17 mouse cellular contexts compared by ENCODE assay signal in the genomic region with DNA sequence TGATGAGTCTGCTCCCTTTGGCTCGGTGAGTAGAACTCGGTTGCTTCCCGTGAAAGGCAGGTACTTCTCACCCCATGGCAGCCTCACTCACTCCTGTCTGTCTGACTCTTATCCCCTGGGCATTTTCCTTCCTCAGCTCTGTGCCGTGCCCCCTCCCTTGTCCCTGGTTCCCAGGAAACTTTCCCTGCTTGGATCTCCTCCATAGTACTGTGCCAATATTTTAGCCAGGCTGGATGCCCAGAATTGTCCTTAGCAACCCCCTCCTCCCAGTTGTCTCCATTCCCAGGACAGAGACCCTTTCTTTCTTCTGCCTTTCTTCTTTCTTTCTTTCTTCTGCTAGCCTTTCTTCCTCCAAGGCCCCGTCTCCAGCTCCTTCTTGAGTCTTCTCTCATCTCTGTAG. TPM values are rescaled to one million over a fixed set of nuclear protein-coding genes. Genes with fewer than 3 reads are reported as not detected.
A peak's percentile ranks its signal among the peaks of the same experiment; 100 is the strongest.
DNase-seq lines count a peak whose midpoint lies in the region; ATAC-seq and TF ChIP-seq lines count a peak whose summit lies in the region.
"Had no signal": no experiment of that assay in that cellular context is flagged by ENCODE, and none has a peak within 500 bp of the region (broad histone marks: within the 10 kb centered on the region; RNA-seq: fewer than 3 reads in every experiment).

No protein-coding gene starts in this region.

- 0 out of 2 replicates have a peak, but pooled peaks cover 5% of the 10 kb centered on the region for H3K4me1 ChIP-seq in forebrain, postnatal 0 days (ENCODE audit: insufficient read depth)
- peaks cover 16% of the 10 kb centered on the region for H3K4me1 ChIP-seq in forebrain, embryonic 10.5 days
- peaks cover 8% of the 10 kb centered on the region for H3K4me1 ChIP-seq in hindbrain, embryonic 16.5 days (ENCODE audit: control insufficient read depth, insufficient read depth, low read depth, low read length)

- intact Hi-C loops in left cerebral cortex, postnatal 4 days (cut with DNase I), result no loop called here

- peak overlapping the region; percentile 77 for H3K4me2 ChIP-seq in forebrain, postnatal 0 days (ENCODE audit: low read depth)
- H3K4me2 ChIP-seq in hindbrain, embryonic 16.5 days (ENCODE audit: low read length), result peak overlapping the region; percentile 65

- WGBS in forebrain, postnatal 0 days, result 55% methylated on average over 5 of the region's 5 CpGs
- WGBS in forebrain, embryonic 10.5 days, result 76% methylated on average over 5 of the region's 5 CpGs
- 58% methylated on average over 5 of the region's 5 CpGs for WGBS in hindbrain, embryonic 16.5 days

- no peak overlapping the region for H3K9ac ChIP-seq in forebrain, postnatal 0 days
- H3K9ac ChIP-seq in hindbrain, embryonic 16.5 days (ENCODE audit: low read depth, low read length), result 0 out of 2 replicates have a peak overlapping the region, but pooled peaks have one; percentile 5

- no peaks in the 10 kb centered on the region; the same call in 1 of the 2 replicates for H3K36me3 ChIP-seq in forebrain, postnatal 0 days (ENCODE audit: insufficient read depth)
- H3K36me3 ChIP-seq in forebrain, embryonic 10.5 days (replicated peaks), result no peaks in the 10 kb centered on the region
- H3K36me3 ChIP-seq in hindbrain, embryonic 16.5 days (ENCODE audit: control insufficient read depth, insufficient read depth, low read length), result no peaks in the 10 kb centered on the region

- no peak overlapping the region for H3K27ac ChIP-seq in forebrain, postnatal 0 days (ENCODE audit: low read depth, low read length)
- H3K27ac ChIP-seq in forebrain, embryonic 10.5 days, result no peak overlapping the region
- peak overlapping the region; percentile 83 for H3K27ac ChIP-seq in layer of hippocampus, adult 2 months
- H3K27ac ChIP-seq in hindbrain, embryonic 16.5 days (ENCODE audit: low read depth, low read length), result peak overlapping the region; percentile 68; the same call in 1 of the 2 replicates

- H3K4me3 ChIP-seq in forebrain, postnatal 0 days (ENCODE audit: low read depth, low read length), result no peak overlapping the region
- no peak overlapping the region for H3K4me3 ChIP-seq in forebrain, embryonic 10.5 days
- H3K4me3 ChIP-seq in layer of hippocampus, adult 2 months, result peak overlapping the region; percentile 78
- H3K4me3 ChIP-seq in hindbrain, embryonic 16.5 days (ENCODE audit: low read length), result peak overlapping the region; percentile 57

- ATAC-seq in forebrain, postnatal 0 days, result peak; percentile 27; the same call in 1 of the 2 replicates
- peak; percentile 63 for ATAC-seq in hindbrain, embryonic 16.5 days
- ATAC-seq: activated CD4-positive, CD25-positive, alpha-beta regulatory T cell, adult 4 months; inflammation-experienced regulatory T-cells, adult 6 months had no signal

- H3K27me3 ChIP-seq in forebrain, postnatal 0 days (ENCODE audit: insufficient read depth, low read length), result peaks cover 4% of the 10 kb centered on the region
- H3K27me3 ChIP-seq in forebrain, embryonic 10.5 days (ENCODE audit: poor library complexity, severe bottlenecking), result peaks cover 41% of the 10 kb centered on the region
- H3K27me3 ChIP-seq in hindbrain, embryonic 16.5 days (replicated peaks; ENCODE audit: control insufficient read depth, insufficient read depth, low read length), result no peaks in the 10 kb centered on the region; the same call in 1 of the 2 replicates

- DNase-seq in forebrain, postnatal 0 days, result no peak
- no peak for DNase-seq in forebrain, embryonic 10.5 days (ENCODE audit: extremely low spot score, low spot score)
- DNase-seq in layer of hippocampus, adult 2 months (ENCODE audit: low spot score in 2 of 2), result peak; percentile 33 to 39
- no peak for DNase-seq in layer of hippocampus, postnatal 25 days (ENCODE audit: extremely low spot score in 1 of 2, low spot score in 1 of 2)
- peak; percentile 62 for DNase-seq in adipocyte (ENCODE audit: low spot score)
- DNase-seq in frontal cortex, postnatal 25 days (ENCODE audit: low spot score in 2 of 2), result no peak
- no peak for DNase-seq in left cerebral cortex, postnatal 4 days
- DNase-seq: lung, adult 18-20 months had no signal

- no peaks in the 10 kb centered on the region for H3K9me3 ChIP-seq in forebrain, postnatal 0 days (ENCODE audit: low read length)
- no peaks in the 10 kb centered on the region for H3K9me3 ChIP-seq in forebrain, embryonic 10.5 days
- no peaks in the 10 kb centered on the region for H3K9me3 ChIP-seq in hindbrain, embryonic 16.5 days (ENCODE audit: control insufficient read depth, low read length)

- no peak for TF ChIP-seq CTCF in forebrain, postnatal 0 days (IDR thresholded peaks at IDR 0.05; ENCODE audit: low read depth)
- no peak for TF ChIP-seq CTCF in layer of hippocampus, adult 2 months (conservative IDR thresholded peaks at IDR 0.05)

RNA-seq across cellular contexts. Expression of gene Pld2, which starts 1.6 kb away (rescaled TPM):
- total RNA-seq in forebrain, postnatal 0 days (2014; rRNA removed), result 33.7 and 40.5 TPM in 2 replicates
- 8.4 and 11.6 TPM in 2 replicates for polyA plus RNA-seq in forebrain, postnatal 0 days (2015; fragmentation: Nextera tagmentation; extraction: Ambion mirVana)
- polyA plus RNA-seq in forebrain, embryonic 10.5 days (2016; fragmentation: Nextera tagmentation; extraction: Ambion mirVana), result 2.7 and 3.1 TPM in 2 replicates
- 10 to 100 TPM; 17.7 to 19.2 TPM for total RNA-seq in layer of hippocampus, adult 2 months (2021)
- total RNA-seq in layer of hippocampus, postnatal 25 days (2021), result 10 to 100 TPM; 16.2 to 18.9 TPM
- 20.6 and 21.4 TPM in 2 replicates for polyA plus RNA-seq in hindbrain, embryonic 16.5 days (2015; fragmentation: Nextera tagmentation; extraction: Ambion mirVana)
- 10 to 100 TPM; 32.1 to 34.2 TPM for total RNA-seq in left cerebral cortex, postnatal 4 days (2021)

RNA-seq across cellular contexts. Expression of gene Gm40193, which starts 8.7 kb away (rescaled TPM):
- not detected in 2 replicates for total RNA-seq in forebrain, postnatal 0 days (2014; rRNA removed)
- not detected in 2 replicates for polyA plus RNA-seq in forebrain, postnatal 0 days (2015; fragmentation: Nextera tagmentation; extraction: Ambion mirVana)
- polyA plus RNA-seq in forebrain, embryonic 10.5 days (2016; fragmentation: Nextera tagmentation; extraction: Ambion mirVana), result not detected in 2 replicates
- total RNA-seq in layer of hippocampus, adult 2 months (2021), result not detected
- not detected for total RNA-seq in layer of hippocampus, postnatal 25 days (2021)
- not detected in 2 replicates for polyA plus RNA-seq in hindbrain, embryonic 16.5 days (2015; fragmentation: Nextera tagmentation; extraction: Ambion mirVana)
- not detected for total RNA-seq in left cerebral cortex, postnatal 4 days (2021)
- total RNA-seq: common myeloid progenitor, adult 5-6 weeks; granulocyte monocyte progenitor cell, adult 5-6 weeks; MEL had no signal
- polyA plus RNA-seq: activated CD4-positive, CD25-positive, alpha-beta regulatory T cell, adult 4 months; C2C12; inflammation-experienced regulatory T-cells, adult 6 months; large intestine, adult 2 months; limb, embryonic 11.5 days had no signal

RNA-seq across cellular contexts. Expression of gene Psmb6, which starts 16.2 kb away (rescaled TPM):
- total RNA-seq in forebrain, postnatal 0 days (2014; rRNA removed), result 428 and 451 TPM in 2 replicates
- polyA plus RNA-seq in forebrain, postnatal 0 days (2015; fragmentation: Nextera tagmentation; extraction: Ambion mirVana), result 820 and 1,026 TPM in 2 replicates
- 1,074 and 1,112 TPM in 2 replicates for polyA plus RNA-seq in forebrain, embryonic 10.5 days (2016; fragmentation: Nextera tagmentation; extraction: Ambion mirVana)
- total RNA-seq in layer of hippocampus, adult 2 months (2021), result 100 to 1,000 TPM; 178 to 188 TPM
- 100 to 1,000 TPM; 178 to 211 TPM for total RNA-seq in layer of hippocampus, postnatal 25 days (2021)
- polyA plus RNA-seq in hindbrain, embryonic 16.5 days (2015; fragmentation: Nextera tagmentation; extraction: Ambion mirVana), result 775 and 820 TPM in 2 replicates
- total RNA-seq in left cerebral cortex, postnatal 4 days (2021), result 100 to 1,000 TPM; 269 to 276 TPM

RNA-seq across cellular contexts. Expression of gene Mink1, which starts 21.3 kb away (rescaled TPM):
- total RNA-seq in forebrain, postnatal 0 days (2014; rRNA removed), result 63.5 and 81.2 TPM in 2 replicates
- 9.5 and 15.0 TPM in 2 replicates for polyA plus RNA-seq in forebrain, postnatal 0 days (2015; fragmentation: Nextera tagmentation; extraction: Ambion mirVana)
- polyA plus RNA-seq in forebrain, embryonic 10.5 days (2016; fragmentation: Nextera tagmentation; extraction: Ambion mirVana), result 12.5 and 12.7 TPM in 2 replicates
- 100 to 1,000 TPM; 505 to 510 TPM for total RNA-seq in layer of hippocampus, adult 2 months (2021)
- total RNA-seq in layer of hippocampus, postnatal 25 days (2021), result 100 to 1,000 TPM; 434 to 488 TPM
- polyA plus RNA-seq in hindbrain, embryonic 16.5 days (2015; fragmentation: Nextera tagmentation; extraction: Ambion mirVana), result 14.4 and 19.1 TPM in 2 replicates
- total RNA-seq in left cerebral cortex, postnatal 4 days (2021), result 100 to 1,000 TPM; 115 to 139 TPM

RNA-seq across cellular contexts. Expression of gene Gltpd2, which starts 22.4 kb away (rescaled TPM):
- total RNA-seq in forebrain, postnatal 0 days (2014; rRNA removed), result not detected in 2 replicates
- polyA plus RNA-seq in forebrain, postnatal 0 days (2015; fragmentation: Nextera tagmentation; extraction: Ambion mirVana), result 0.18 and 0.25 TPM in 2 replicates
- 0.15 and 0.54 TPM in 2 replicates for polyA plus RNA-seq in forebrain, embryonic 10.5 days (2016; fragmentation: Nextera tagmentation; extraction: Ambion mirVana)
- not detected for total RNA-seq in layer of hippocampus, adult 2 months (2021)
- total RNA-seq in layer of hippocampus, postnatal 25 days (2021), result not detected
- 0.39 and 0.40 TPM in 2 replicates for polyA plus RNA-seq in hindbrain, embryonic 16.5 days (2015; fragmentation: Nextera tagmentation; extraction: Ambion mirVana)
- total RNA-seq in left cerebral cortex, postnatal 4 days (2021), result not detected
- total RNA-seq: common myeloid progenitor, adult 5-6 weeks; granulocyte monocyte progenitor cell, adult 5-6 weeks; MEL had no signal
- polyA plus RNA-seq: activated CD4-positive, CD25-positive, alpha-beta regulatory T cell, adult 4 months; C2C12; inflammation-experienced regulatory T-cells, adult 6 months had no signal

Comparison
In these comparisons a context has a peak if more than half of its experiments do, and no peak if none do; other contexts are left out.
1. DNase-seq: peak in layer of hippocampus, adult 2 months (2 of 2) and adipocyte (single experiment); none in forebrain, postnatal 0 days (single experiment), forebrain, embryonic 10.5 days (single experiment), layer of hippocampus, postnatal 25 days (0 of 2), frontal cortex, postnatal 25 days (0 of 2) and left cerebral cortex, postnatal 4 days (single experiment).
2. H3K27ac ChIP-seq: peak in layer of hippocampus, adult 2 months (single experiment) and hindbrain, embryonic 16.5 days (single experiment); none in forebrain, postnatal 0 days (single experiment) and forebrain, embryonic 10.5 days (single experiment).
3. H3K4me3 ChIP-seq: peak in layer of hippocampus, adult 2 months (single experiment) and hindbrain, embryonic 16.5 days (single experiment); none in forebrain, postnatal 0 days (single experiment) and forebrain, embryonic 10.5 days (single experiment).